In the genomic region with DNA sequence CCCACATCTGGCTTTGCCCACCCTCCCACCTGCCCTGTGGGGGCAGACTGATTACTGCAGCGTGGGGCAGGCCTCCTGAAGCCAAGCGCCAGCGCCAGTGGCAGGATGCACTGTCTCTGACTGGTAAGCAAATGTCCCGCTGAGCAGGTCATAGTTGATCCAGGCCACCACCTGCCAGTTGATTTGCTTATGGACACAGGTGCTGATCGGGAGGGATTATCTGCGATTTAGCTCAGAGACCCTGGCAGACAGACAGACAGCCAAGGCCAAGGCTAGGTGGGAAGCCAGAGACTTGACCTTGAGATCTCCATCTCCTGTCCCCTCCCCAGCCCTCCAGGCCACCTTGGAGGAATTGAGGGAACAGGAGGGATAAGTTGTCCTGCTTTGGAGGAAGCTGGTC, we compare ENCODE assay signal across 27 mouse cellular contexts. TPM values are rescaled to one million over a fixed set of nuclear protein-coding genes. Genes with fewer than 3 reads are reported as not detected.
"Had no signal": no experiment of that assay in that cellular context is flagged by ENCODE, and none has a peak within 500 bp of the region (broad histone marks: within the 10 kb centered on the region; RNA-seq: fewer than 3 reads in every experiment).

No protein-coding gene starts in this region.

- H3K4me2 ChIP-seq: heart, embryonic 11.5 days; heart, embryonic 13.5 days; heart, embryonic 15.5 days; hindbrain, embryonic 12.5 days; hindbrain, embryonic 14.5 days; intestine, embryonic 15.5 days; kidney, embryonic 15.5 days; limb, embryonic 15.5 days; liver, embryonic 12.5 days had no signal

- H3K27ac ChIP-seq: gastrocnemius, adult 2 months; heart, adult 2 months; heart, embryonic 13.5 days; heart, embryonic 15.5 days; hindbrain, embryonic 10.5 days; hindbrain, embryonic 12.5 days; hindbrain, embryonic 14.5 days; intestine, embryonic 15.5 days; kidney, embryonic 15.5 days; kidney, postnatal 0 days; limb, embryonic 13.5 days; limb, embryonic 15.5 days; liver, embryonic 12.5 days; liver, embryonic 14.5 days had no signal

- H3K9me3 ChIP-seq: heart, embryonic 15.5 days; hindbrain, embryonic 12.5 days; intestine, embryonic 15.5 days; kidney, embryonic 15.5 days; limb, embryonic 15.5 days had no signal

- H3K9ac ChIP-seq: heart, embryonic 13.5 days; heart, embryonic 15.5 days; hindbrain, embryonic 12.5 days; hindbrain, embryonic 14.5 days; intestine, embryonic 15.5 days; kidney, embryonic 15.5 days; limb, embryonic 13.5 days; limb, embryonic 15.5 days; liver, embryonic 12.5 days; liver, embryonic 14.5 days had no signal

- H3K27me3 ChIP-seq: intestine, embryonic 15.5 days had no signal

- H3K4me1 ChIP-seq: liver, embryonic 12.5 days had no signal

- DNase-seq: gastrocnemius, adult 2 months; gastrocnemius, postnatal 10 days; gastrocnemius, postnatal 36 days; heart, adult 11 months; kidney, adult 2 months; kidney, adult 9 months; kidney, postnatal 14 days; kidney, postnatal 36 days; layer of hippocampus, adult 9-11 months; layer of hippocampus, postnatal 36 days had no signal

- ATAC-seq: hindbrain, embryonic 16.5 days; inflammation-experienced regulatory T-cells, adult 6 months; intestine, embryonic 15.5 days; intestine, postnatal 0 days; liver, embryonic 12.5 days had no signal

- H3K4me3 ChIP-seq: gastrocnemius, adult 2 months; heart, adult 2 months; heart, embryonic 13.5 days; heart, embryonic 15.5 days; hindbrain, embryonic 10.5 days; hindbrain, embryonic 12.5 days; intestine, embryonic 15.5 days; kidney, embryonic 15.5 days; limb, embryonic 13.5 days; limb, embryonic 15.5 days; liver, embryonic 12.5 days had no signal

- H3K36me3 ChIP-seq: heart, embryonic 13.5 days; heart, embryonic 15.5 days; hindbrain, embryonic 10.5 days; hindbrain, embryonic 12.5 days; intestine, embryonic 15.5 days; kidney, embryonic 15.5 days; limb, embryonic 13.5 days; limb, embryonic 15.5 days; liver, embryonic 12.5 days had no signal

RNA-seq across cellular contexts. Expression of gene Fam222a, which starts 28.1 kb away (rescaled TPM):
- polyA plus RNA-seq: inflammation-experienced regulatory T-cells, adult 6 months had no signal
